Comparison of ENCODE assay signal across 17 mouse cellular contexts in the genomic region with DNA sequence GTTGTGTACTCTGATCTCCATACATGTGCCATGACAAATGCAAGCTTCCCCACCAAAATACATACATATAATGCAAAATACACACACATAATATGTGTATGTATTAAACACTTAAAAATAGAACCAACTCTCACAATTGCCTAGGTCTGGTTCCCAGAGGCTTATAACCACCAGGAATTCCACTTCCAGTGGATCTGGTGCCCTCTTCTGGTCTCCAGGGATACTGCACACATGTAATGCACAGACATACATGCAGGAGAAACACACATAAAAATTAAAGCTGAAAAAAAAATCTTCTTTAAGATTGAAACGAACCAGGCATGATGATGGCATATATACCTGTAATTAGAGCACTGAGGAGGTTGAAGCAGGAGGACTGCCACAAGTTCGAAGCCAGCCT. TPM values are rescaled to one million over a fixed set of nuclear protein-coding genes. Genes with fewer than 3 reads are reported as not detected.
A peak's percentile ranks its signal among the peaks of the same experiment; 100 is the strongest.
DNase-seq lines count a peak whose midpoint lies in the region; ATAC-seq and TF ChIP-seq lines count a peak whose summit lies in the region.
"Had no signal": no experiment of that assay in that cellular context is flagged by ENCODE, and none has a peak within 500 bp of the region (broad histone marks: within the 10 kb centered on the region; RNA-seq: fewer than 3 reads in every experiment).

No protein-coding gene starts in this region.

- H3K4me3 ChIP-seq in kidney, postnatal 0 days (replicated peaks; ENCODE audit: low read depth, low read length): no peak overlapping the region
- no peak overlapping the region for H3K4me3 ChIP-seq in midbrain, embryonic 14.5 days (replicated peaks; ENCODE audit: low read depth, low read length)
- no peak overlapping the region for H3K4me3 ChIP-seq in midbrain, embryonic 13.5 days (replicated peaks)
- H3K4me3 ChIP-seq in cortical plate, adult 2 months (ENCODE audit: insufficient read depth, low read length): no peak overlapping the region
- H3K4me3 ChIP-seq: embryonic facial prominence, embryonic 13.5 days; limb, embryonic 15.5 days; lung, embryonic 15.5 days had no signal

- H3K27ac ChIP-seq in kidney, postnatal 0 days: no peak overlapping the region
- H3K27ac ChIP-seq in midbrain, embryonic 14.5 days (replicated peaks; ENCODE audit: low read depth, low read length): no peak overlapping the region
- no peak overlapping the region for H3K27ac ChIP-seq in midbrain, embryonic 13.5 days
- H3K27ac ChIP-seq in cortical plate, adult 2 months (ENCODE audit: insufficient read depth, low read length): no peak overlapping the region
- H3K27ac ChIP-seq: embryonic facial prominence, embryonic 13.5 days; hindbrain, embryonic 14.5 days; limb, embryonic 15.5 days; lung, embryonic 15.5 days had no signal

- H3K9ac ChIP-seq in kidney, postnatal 0 days (ENCODE audit: low read depth, low read length): no peak overlapping the region
- H3K9ac ChIP-seq in midbrain, embryonic 14.5 days (replicated peaks; ENCODE audit: low read length): no peak overlapping the region
- no peak overlapping the region for H3K9ac ChIP-seq in midbrain, embryonic 13.5 days (replicated peaks)
- H3K9ac ChIP-seq: embryonic facial prominence, embryonic 13.5 days; hindbrain, embryonic 14.5 days; limb, embryonic 15.5 days; lung, embryonic 15.5 days had no signal

- no peak for ATAC-seq in kidney, postnatal 0 days (replicated peaks; ENCODE audit: low FRiP score, low read depth)
- no peak for ATAC-seq in midbrain, embryonic 14.5 days (ENCODE audit: low FRiP score, low TSS enrichment)
- no peak for ATAC-seq in midbrain, embryonic 13.5 days

- 91% methylated on average over 2 of the region's 2 CpGs for WGBS in kidney, postnatal 0 days
- 95% methylated on average over 2 of the region's 2 CpGs for WGBS in midbrain, embryonic 14.5 days
- WGBS in midbrain, embryonic 13.5 days: 90% methylated on average over 2 of the region's 2 CpGs

- H3K27me3 ChIP-seq in kidney, postnatal 0 days (ENCODE audit: insufficient read depth, low read length): 0 out of 2 replicates have a peak, but pooled peaks cover 4% of the 10 kb centered on the region
- H3K27me3 ChIP-seq in midbrain, embryonic 14.5 days (ENCODE audit: control insufficient read depth, insufficient read depth, low read length): 0 out of 2 replicates have a peak, but pooled peaks cover 3% of the 10 kb centered on the region
- peaks cover 9% of the 10 kb centered on the region; the same call in 1 of the 2 replicates for H3K27me3 ChIP-seq in midbrain, embryonic 13.5 days

- no peaks in the 10 kb centered on the region for H3K9me3 ChIP-seq in kidney, postnatal 0 days (replicated peaks; ENCODE audit: low read length)
- no peaks in the 10 kb centered on the region for H3K9me3 ChIP-seq in midbrain, embryonic 14.5 days (ENCODE audit: control insufficient read depth, low read length)
- H3K9me3 ChIP-seq in midbrain, embryonic 13.5 days: no peaks in the 10 kb centered on the region
- H3K9me3 ChIP-seq: limb, embryonic 15.5 days; lung, embryonic 15.5 days had no signal

- peaks cover 13% of the 10 kb centered on the region; the same call in 1 of the 2 replicates for H3K4me1 ChIP-seq in kidney, postnatal 0 days (replicated peaks; ENCODE audit: insufficient read depth, low read length)
- H3K4me1 ChIP-seq in midbrain, embryonic 14.5 days (ENCODE audit: control insufficient read depth, insufficient read depth, low read length): peaks cover 24% of the 10 kb centered on the region
- H3K4me1 ChIP-seq in midbrain, embryonic 13.5 days (replicated peaks): peaks cover 55% of the 10 kb centered on the region
- H3K4me1 ChIP-seq in cortical plate, adult 2 months (ENCODE audit: control insufficient read depth, insufficient read depth, low read length): peaks cover 6% of the 10 kb centered on the region; the same call in 1 of the 2 replicates

- peak; percentile 50 to 71 for DNase-seq in cerebellum, postnatal 14 days
- DNase-seq in cerebellum, adult 11 months: no peak
- peak; percentile 24 for DNase-seq in kidney, postnatal 0 days (ENCODE audit: low spot score)
- no peak for DNase-seq in kidney, adult 8-10 months
- peak; percentile 35 for DNase-seq in midbrain, embryonic 14.5 days
- no peak for DNase-seq in adrenal gland, postnatal 4 days (ENCODE audit: low spot score in 2 of 2)
- DNase-seq: adrenal gland, postnatal 14 days; kidney, adult 9 months; right cerebral cortex, postnatal 14 days; thymus, postnatal 36 days had no signal

- no peak for TF ChIP-seq POLR2A in cortical plate, adult 2 months (IDR thresholded peaks at IDR 0.05; ENCODE audit: extremely low read depth, insufficient read depth, low read length)

- peak; percentile 55 for TF ChIP-seq CTCF in kidney, postnatal 0 days (IDR thresholded peaks at IDR 0.05; ENCODE audit: low read depth)
- 0 out of 2 replicates have a peak, but pooled peaks have one; percentile 13 for TF ChIP-seq CTCF in cortical plate, adult 2 months (IDR thresholded peaks at IDR 0.05; ENCODE audit: extremely low read depth, insufficient read depth, low read length)

- H3K36me3 ChIP-seq in kidney, postnatal 0 days (ENCODE audit: insufficient read depth, low read length): no peaks in the 10 kb centered on the region
- H3K36me3 ChIP-seq in midbrain, embryonic 14.5 days (ENCODE audit: control insufficient read depth, insufficient read depth, low read length): no peaks in the 10 kb centered on the region
- H3K36me3 ChIP-seq in midbrain, embryonic 13.5 days: no peaks in the 10 kb centered on the region
- H3K36me3 ChIP-seq: embryonic facial prominence, embryonic 13.5 days; G1E; limb, embryonic 15.5 days; lung, embryonic 15.5 days had no signal

- no peak overlapping the region for H3K4me2 ChIP-seq in kidney, postnatal 0 days (ENCODE audit: low read length)
- H3K4me2 ChIP-seq in midbrain, embryonic 14.5 days (ENCODE audit: low read length): no peak overlapping the region
- H3K4me2 ChIP-seq in midbrain, embryonic 13.5 days (replicated peaks): no peak overlapping the region
- H3K4me2 ChIP-seq: embryonic facial prominence, embryonic 13.5 days; hindbrain, embryonic 14.5 days; limb, embryonic 15.5 days; lung, embryonic 15.5 days had no signal

RNA-seq across cellular contexts. Expression of a gene that starts 5.2 kb away (rescaled TPM):
- polyA plus RNA-seq in kidney, postnatal 0 days (2015; fragmentation: Nextera tagmentation; extraction: Ambion mirVana): 40.7 and 43.9 TPM in 2 replicates
- 104 and 117 TPM in 2 replicates for polyA plus RNA-seq in midbrain, embryonic 14.5 days (2014; fragmentation: Nextera tagmentation; extraction: Ambion mirVana)
- 41.9 and 61.9 TPM in 2 replicates for polyA plus RNA-seq in midbrain, embryonic 13.5 days (2015; fragmentation: Nextera tagmentation; extraction: Ambion mirVana)
- 406 and 407 TPM in 2 replicates for polyA plus RNA-seq in cortical plate, adult 2 months (2012; rRNA removed)
- total RNA-seq in adrenal gland, postnatal 4 days (2021): 100 to 1,000 TPM; 116 to 127 TPM

Comparison
In these comparisons a context has a peak if more than half of its experiments do, and no peak if none do; other contexts are left out.
1. DNase-seq: peak in cerebellum, postnatal 14 days (2 of 2), kidney, postnatal 0 days (single experiment) and midbrain, embryonic 14.5 days (single experiment); none in cerebellum, adult 11 months (single experiment), kidney, adult 8-10 months (0 of 2) and adrenal gland, postnatal 4 days (0 of 2).